Mouse (Mus musculus): ENCODE measurements around the gene Vwc2l. TPM values are rescaled to one million over a fixed set of nuclear protein-coding genes. Genes with fewer than 3 reads are reported as not detected.

The Vwc2l gene
- polyA plus RNA-seq, 1 experiment from 2014 or later: 0.04 TPM

GRCm38 (mm10) chr1:70918173-70919036 lies 192.9 kb downstream of the Vwc2l start:
- Histone ChIP-seq H3K36me3 (no peaks in the 10 kb centered on the region), H3K9ac (no peak overlapping the region), H3K4me2 (no peak overlapping the region), H3K27ac (no peak overlapping the region), H3K9me3 (no peaks in the 10 kb centered on the region), H3K4me3 (no peak overlapping the region), H3K4me1 (no peaks in the 10 kb centered on the region), H3K27me3 (no peaks in the 10 kb centered on the region)
- 69% methylated on average over 2 of the region's 2 CpGs for WGBS
- ATAC-seq (ENCODE audit: insufficient number of reproducible peaks, low FRiP score, low TSS enrichment, low read depth): no peak

- no peaks in the 10 kb centered on the region for H3K9me3 ChIP-seq
- no peaks in the 10 kb centered on the region for H3K4me1 ChIP-seq
- no peak overlapping the region for H3K4me3 ChIP-seq
- WGBS: 92% methylated on average over 4 of the region's 4 CpGs
- no peaks in the 10 kb centered on the region for H3K36me3 ChIP-seq
- ATAC-seq (ENCODE audit: insufficient number of reproducible peaks, low FRiP score, low TSS enrichment, low read depth): no peak
- H3K27me3 ChIP-seq: no peaks in the 10 kb centered on the region
- H3K4me2 ChIP-seq: no peak overlapping the region
- H3K27ac ChIP-seq: no peak overlapping the region
- H3K9ac ChIP-seq: no peak overlapping the region
These were observed 207.5 kb downstream of the Vwc2l start for GRCm38 (mm10) chr1:70933016-70933415.

All from limb, embryonic 15.5 days (tissue).